Mouse (Mus musculus) bone marrow, adult 2 months (tissue): Measurements from ENCODE around the gene Ldlr. TPM values are rescaled to one million over a fixed set of nuclear protein-coding genes. Genes with fewer than 3 reads are reported as not detected.

ENCODE experiments used
- H3K27ac ChIP-seq: fragments of 200-500 bp; 2 replicates; pipeline ENCODE4 v1.5.1; 2012; ENCODE audit warnings: low read depth, mild to moderate bottlenecking, control low read depth, inconsistent platforms, low read length; ENCODE audit not compliant: control insufficient read depth, poor library complexity, insufficient read depth
- H3K4me1 ChIP-seq: fragments of 200-500 bp; 2 replicates; pipeline ENCODE4 v1.6.1; 2011; ENCODE audit warnings: low read length; ENCODE audit not compliant: control insufficient read depth, insufficient read depth
- H3K4me3 ChIP-seq: fragments of 200-500 bp; replicated peaks from 2 replicates; pipeline ENCODE3; 2011; ENCODE audit warnings: mild to moderate bottlenecking, low read depth, low read length, control low read depth; ENCODE audit not compliant: control insufficient read depth
- CTCF ChIP-seq: fragments of 200-500 bp; IDR thresholded peaks from 2 replicates; pipeline ENCODE4 v1.5.1; 2011; ENCODE audit warnings: low read length, control low read depth; ENCODE audit not compliant: control insufficient read depth, insufficient read depth
- POLR2A ChIP-seq: fragments of 200-500 bp; IDR thresholded peaks from 2 replicates; pipeline ENCODE4 v1.6.1; 2011; ENCODE audit warnings: low read depth, mild to moderate bottlenecking, control low read depth, low read length, borderline replicate concordance; ENCODE audit not compliant: control insufficient read depth
- WGBS: fragments of 180-500 bp; shearing (Covaris S2); methylation state at CpG from one replicate; pipeline ENCODE4 v1.1.7; 2018; 5-methylcytosine and 5-hydroxymethylcytosine counted together
- polyA plus RNA-seq: library from polyadenylated mRNA; stranded (reverse); fragments of >200 nt; gene quantifications from 2 replicates; pipeline ENCODE4 v1.2.4, GENCODE M21; 2011; ENCODE audit warnings: low replicate concordance; ENCODE audit not compliant: missing spikeins, insufficient read depth, insufficient read length

Gene Ldlr
- 8.1 and 14.5 TPM in 2 replicates for polyA plus RNA-seq

- Histone ChIP-seq H3K27ac (peak within 1 kb of the TSS; percentile 75), H3K4me3 (peak within 1 kb of the TSS; percentile 71), H3K4me1 (peaks cover 3% of the 10 kb centered on the region; the same call in 1 of the 2 replicates)
- TF ChIP-seq POLR2A (peak; percentile 81; the same call in 1 of the 2 replicates), CTCF (no peak)
- under 1% methylated on average over 47 of the region's 47 CpGs for WGBS
These were observed at the start of gene Ldlr for GRCm38 (mm10) chr9:21723377-21724146. Ldlr (plus strand) TSS chr9:21723483.

- no peak overlapping the region for H3K4me3 ChIP-seq
- no peak for TF ChIP-seq CTCF
- TF ChIP-seq POLR2A = no peak
- no peak overlapping the region for H3K27ac ChIP-seq
- no peaks in the 10 kb centered on the region for H3K4me1 ChIP-seq
- 94% methylated on average over 17 of the region's 17 CpGs for WGBS
These were observed 45.6 kb upstream of the Ldlr start for GRCm38 (mm10) chr9:21677706-21678105.

DNA sequence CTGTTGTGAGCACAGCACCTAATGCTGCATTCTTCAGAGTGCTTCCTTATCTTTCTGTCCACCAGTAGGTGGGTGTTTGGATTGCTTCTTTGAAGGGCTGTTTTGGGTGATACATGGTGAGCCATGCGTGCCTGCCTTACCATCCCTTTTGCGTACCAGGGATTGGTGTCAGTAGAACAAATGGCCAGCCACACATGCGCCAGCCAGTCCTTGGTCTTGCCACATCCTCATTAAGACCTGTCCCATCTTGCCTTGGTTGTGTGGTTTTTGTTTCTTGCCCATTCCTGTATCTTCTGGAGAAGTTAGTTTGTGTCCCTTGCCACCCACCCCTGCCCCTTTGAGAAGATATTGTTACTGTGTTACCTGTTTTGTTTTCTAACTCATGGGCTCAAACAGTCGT is 42.8 kb upstream of the Ldlr start:
- TF ChIP-seq POLR2A = no peak
- TF ChIP-seq CTCF = no peak
- Histone ChIP-seq H3K4me1 (no peaks in the 10 kb centered on the region), H3K27ac (no peak overlapping the region), H3K4me3 (no peak overlapping the region)
- WGBS = 88% methylated on average over 4 of the region's 4 CpGs

- WGBS = 95% methylated on average over 4 of the region's 4 CpGs
- TF ChIP-seq POLR2A (no peak), CTCF (no peak)
- no peak overlapping the region for H3K4me3 ChIP-seq
- no peaks in the 10 kb centered on the region for H3K4me1 ChIP-seq
- no peak overlapping the region for H3K27ac ChIP-seq
These were observed 40.5 kb upstream of the Ldlr start for GRCm38 (mm10) chr9:21682827-21683226.

DNA sequence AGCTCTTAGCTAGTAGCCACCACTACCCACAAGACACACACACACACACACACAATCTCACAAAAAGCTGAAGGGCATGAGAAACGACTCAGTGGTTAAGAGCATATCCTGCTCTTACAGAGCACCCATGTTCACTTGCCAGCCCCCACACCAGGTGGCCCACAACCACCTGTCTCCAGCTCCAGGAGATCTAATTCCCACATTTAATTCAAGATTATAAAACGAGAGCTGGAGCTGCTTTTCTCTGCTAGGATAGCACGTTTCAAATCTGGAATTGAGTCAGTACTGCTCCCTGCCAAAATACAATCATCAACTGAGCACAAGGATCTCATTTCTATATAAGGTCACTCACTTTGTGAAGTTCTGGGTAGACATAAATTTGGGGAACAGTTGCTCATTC is 39.4 kb upstream of the Ldlr start:
- 71% methylated on average over 3 of the region's 3 CpGs for WGBS
- no peak overlapping the region for H3K4me3 ChIP-seq
- TF ChIP-seq CTCF = no peak
- no peak for TF ChIP-seq POLR2A
- H3K4me1 ChIP-seq = no peaks in the 10 kb centered on the region
- H3K27ac ChIP-seq = no peak overlapping the region

DNA sequence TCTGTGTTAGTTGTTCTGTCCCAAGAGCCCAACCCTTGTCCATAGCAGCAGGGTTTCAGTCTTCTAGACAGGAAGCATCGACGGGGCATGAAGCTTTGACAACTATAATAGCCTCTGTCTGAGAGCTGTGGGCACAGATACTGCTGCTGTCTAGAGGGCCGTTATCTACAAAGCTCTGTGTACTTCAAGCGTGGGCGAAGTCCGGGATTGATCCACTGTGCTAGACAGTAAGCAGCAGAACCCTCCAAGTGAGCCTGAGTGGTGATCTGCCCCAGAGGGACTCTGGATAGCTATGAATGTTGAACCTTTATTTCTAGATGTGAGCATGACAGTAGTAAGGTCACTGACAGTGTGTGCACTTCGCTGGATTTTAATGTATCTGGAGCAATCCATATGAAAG is 34.7 kb upstream of the Ldlr start:
- Histone ChIP-seq H3K4me1 (no peaks in the 10 kb centered on the region), H3K27ac (no peak overlapping the region), H3K4me3 (no peak overlapping the region)
- TF ChIP-seq CTCF (no peak), POLR2A (no peak)
- WGBS = 85% methylated on average over 7 of the region's 7 CpGs

- Histone ChIP-seq H3K27ac (no peak overlapping the region), H3K4me1 (no peaks in the 10 kb centered on the region), H3K4me3 (no peak overlapping the region)
- WGBS = 89% methylated on average over 3 of the region's 3 CpGs
- TF ChIP-seq POLR2A (no peak), CTCF (no peak)
These were observed 33.3 kb upstream of the Ldlr start for GRCm38 (mm10) chr9:21690031-21690430.

DNA sequence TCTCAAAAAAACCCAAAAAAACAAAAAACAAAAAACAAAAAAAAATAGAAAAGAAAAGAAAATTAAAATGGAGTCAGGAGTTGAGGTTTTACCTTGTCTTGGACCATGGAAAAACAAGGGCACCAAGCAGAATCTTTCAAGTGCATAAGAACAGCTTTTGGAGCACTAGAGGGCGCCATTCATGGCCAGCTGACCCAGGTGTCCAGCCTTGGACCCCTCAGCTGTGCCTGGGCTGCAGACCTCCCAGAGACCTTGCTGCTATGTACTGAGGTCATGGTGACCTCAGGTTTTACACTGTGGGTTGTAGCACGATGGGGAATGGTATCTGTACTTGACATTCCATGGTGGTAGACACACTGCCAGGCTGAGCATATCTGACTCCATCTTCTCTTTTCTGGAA is 31.4 kb upstream of the Ldlr start:
- TF ChIP-seq CTCF (peak; percentile 66), POLR2A (no peak)
- Histone ChIP-seq H3K4me3 (no peak overlapping the region), H3K27ac (no peak overlapping the region), H3K4me1 (no peaks in the 10 kb centered on the region; the same call in 1 of the 2 replicates)
- WGBS = 48% methylated on average over 2 of the region's 2 CpGs

DNA sequence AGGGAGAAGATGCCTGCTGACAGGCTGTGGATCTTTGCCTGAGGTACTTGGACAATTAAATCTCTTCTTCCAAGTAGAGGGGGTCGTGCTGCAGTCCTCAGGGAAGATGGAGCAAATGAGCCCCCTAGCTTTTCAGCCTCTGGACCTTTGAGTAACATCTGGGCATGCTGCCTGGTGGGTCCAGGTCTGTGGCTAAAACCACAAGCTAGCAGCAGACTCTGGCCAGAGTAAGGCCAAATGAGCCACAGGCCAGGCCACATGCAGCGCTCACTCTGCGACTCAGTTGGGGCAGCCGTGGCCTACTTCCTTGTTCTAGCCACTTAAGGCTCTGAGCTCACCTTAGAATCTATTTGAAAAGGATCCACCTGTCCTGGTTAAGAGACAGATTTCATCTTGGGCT is 30.8 kb upstream of the Ldlr start:
- 79% methylated on average over 4 of the region's 4 CpGs for WGBS
- no peak overlapping the region for H3K4me3 ChIP-seq
- no peak for TF ChIP-seq CTCF
- TF ChIP-seq POLR2A = no peak

More for the DNA sequence above, 30.8 kb upstream of the Ldlr start:
- no peak overlapping the region for H3K27ac ChIP-seq
- H3K4me1 ChIP-seq = no peaks in the 10 kb centered on the region; the same call in 1 of the 2 replicates
